Mouse (Mus musculus): ENCODE measurements at regions not wholly inside any gene's neighbourhood (a gene's known extent, or its start where the extent isn't known, plus 50 kb on each side); places are given as distances from the start of the nearest gene placed in this dataset.
A peak's percentile ranks its signal among the peaks of the same experiment; 100 is the strongest.

GRCm38 (mm10) chr14:87864388-87865215, 448.2 kb downstream of the Tdrd3 start:
- DNase-seq: no peak

- DNase-seq: no peak
Observed at GRCm38 (mm10) chr14:87865216-87866202, 449.1 kb downstream of the Tdrd3 start.

DNA sequence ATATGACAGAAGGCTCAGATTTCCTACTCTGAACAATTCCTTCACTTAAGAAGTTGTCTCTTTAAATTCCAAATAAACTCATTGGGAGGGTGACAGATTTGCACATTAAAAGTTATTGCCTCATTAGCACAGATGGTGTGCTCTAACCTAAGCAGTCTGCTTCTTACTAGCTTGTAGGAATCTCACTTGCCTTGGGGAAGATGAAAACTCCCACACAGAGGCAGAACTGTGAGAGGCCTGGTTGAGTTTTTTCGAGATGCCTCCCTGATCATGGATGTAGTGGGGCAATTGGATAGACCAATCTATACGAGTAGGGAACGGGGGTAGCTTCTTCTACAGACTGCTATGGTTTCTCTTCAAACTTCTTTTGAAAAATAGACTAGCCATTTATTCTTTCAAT, 485.3 kb downstream of the Tdrd3 start:
- DNase-seq: no peak

- DNase-seq: peak; percentile 0 to 26
Observed at GRCm38 (mm10) chr14:87902416-87902815, 486.0 kb downstream of the Tdrd3 start.

Data from adrenal gland, postnatal 36 days (tissue).